Comparison of ENCODE assay signal across 15 mouse cellular contexts in genomic region chr1:151975418-151976379, GRCm38 (mm10).
A peak's percentile ranks its signal among the peaks of the same experiment; 100 is the strongest.
DNase-seq lines count a peak whose midpoint lies in the region; ATAC-seq and TF ChIP-seq lines count a peak whose summit lies in the region.
"Had no signal": no experiment of that assay in that cellular context is flagged by ENCODE, and none has a peak within 500 bp of the region (broad histone marks: within the 10 kb centered on the region; RNA-seq: fewer than 3 reads in every experiment).

No protein-coding gene starts in this region.

- ATAC-seq in heart, embryonic 16.5 days (replicated peaks; ENCODE audit: extremely low read depth, insufficient read depth, low FRiP score): 0 out of 2 replicates have a peak, but pooled peaks have one; percentile 30
- ATAC-seq in lung, embryonic 15.5 days (ENCODE audit: borderline replicate concordance, extremely low read depth, low FRiP score, low TSS enrichment): 0 out of 2 replicates have a peak, but pooled peaks have one; percentile 28
- ATAC-seq in kidney, embryonic 16.5 days (ENCODE audit: low FRiP score, low TSS enrichment): 0 out of 2 replicates have a peak, but pooled peaks have one; percentile 41

- H3K4me3 ChIP-seq in heart, embryonic 16.5 days (ENCODE audit: low read length): no peak overlapping the region
- H3K4me3 ChIP-seq in lung, embryonic 15.5 days: no peak overlapping the region
- no peak overlapping the region for H3K4me3 ChIP-seq in lung, adult 2 months (replicated peaks; ENCODE audit: extremely low read depth, low read depth, low read length)
- H3K4me3 ChIP-seq in kidney, embryonic 16.5 days (ENCODE audit: low read length): no peak overlapping the region
- H3K4me3 ChIP-seq: limb, embryonic 13.5 days; midbrain, embryonic 12.5 days; neural tube, embryonic 15.5 days had no signal

- TF ChIP-seq POLR2A in lung, adult 2 months (IDR thresholded peaks at IDR 0.05; ENCODE audit: borderline replicate concordance, extremely low read depth, low read depth, low read length): no peak

- no peaks in the 10 kb centered on the region for H3K27me3 ChIP-seq in heart, embryonic 16.5 days (ENCODE audit: control insufficient read depth, insufficient read depth, low read length)
- no peaks in the 10 kb centered on the region for H3K27me3 ChIP-seq in lung, embryonic 15.5 days
- no peaks in the 10 kb centered on the region for H3K27me3 ChIP-seq in kidney, embryonic 16.5 days (ENCODE audit: insufficient read depth, low read length)
- H3K27me3 ChIP-seq: limb, embryonic 13.5 days; midbrain, embryonic 12.5 days; neural tube, embryonic 15.5 days had no signal

- 0 out of 2 replicates have a peak overlapping the region, but pooled peaks have one; percentile 17 for H3K4me2 ChIP-seq in heart, embryonic 16.5 days (ENCODE audit: low read depth, low read length)
- H3K4me2 ChIP-seq in lung, embryonic 15.5 days: no peak overlapping the region
- H3K4me2 ChIP-seq in kidney, embryonic 16.5 days (replicated peaks; ENCODE audit: low read depth, low read length): no peak overlapping the region
- H3K4me2 ChIP-seq: limb, embryonic 13.5 days; midbrain, embryonic 12.5 days; neural tube, embryonic 15.5 days had no signal

- no peak for TF ChIP-seq CTCF in lung, adult 2 months (IDR thresholded peaks at IDR 0.05; ENCODE audit: insufficient read depth, low read length)

- H3K27ac ChIP-seq in heart, embryonic 16.5 days (ENCODE audit: low read length): peak overlapping the region; percentile 4; the same call in 1 of the 2 replicates
- 0 out of 2 replicates have a peak overlapping the region, but pooled peaks have one; percentile 2 for H3K27ac ChIP-seq in lung, embryonic 15.5 days
- H3K27ac ChIP-seq in kidney, embryonic 16.5 days (ENCODE audit: low read length): peak overlapping the region; percentile 36; the same call in 1 of the 2 replicates
- H3K27ac ChIP-seq: limb, embryonic 13.5 days; midbrain, embryonic 12.5 days; neural tube, embryonic 15.5 days had no signal

- no peaks in the 10 kb centered on the region for H3K9me3 ChIP-seq in heart, embryonic 16.5 days (replicated peaks; ENCODE audit: control insufficient read depth, low read length)
- no peaks in the 10 kb centered on the region for H3K9me3 ChIP-seq in lung, embryonic 15.5 days
- no peaks in the 10 kb centered on the region for H3K9me3 ChIP-seq in kidney, embryonic 16.5 days (ENCODE audit: low read length)
- H3K9me3 ChIP-seq: limb, embryonic 13.5 days; midbrain, embryonic 12.5 days; neural tube, embryonic 15.5 days had no signal

- 74% methylated on average over 17 of the region's 17 CpGs for WGBS in heart, embryonic 16.5 days
- 79% methylated on average over 17 of the region's 17 CpGs for WGBS in lung, embryonic 15.5 days
- WGBS in lung, adult 2 months: 76% methylated on average over 17 of the region's 17 CpGs
- 55% methylated on average over 17 of the region's 17 CpGs for WGBS in kidney, embryonic 16.5 days

- H3K36me3 ChIP-seq in heart, embryonic 16.5 days (ENCODE audit: control insufficient read depth, insufficient read depth): no peaks in the 10 kb centered on the region
- no peaks in the 10 kb centered on the region for H3K36me3 ChIP-seq in lung, embryonic 15.5 days
- no peaks in the 10 kb centered on the region for H3K36me3 ChIP-seq in kidney, embryonic 16.5 days (ENCODE audit: insufficient read depth, low read length)
- H3K36me3 ChIP-seq: midbrain, embryonic 12.5 days; neural tube, embryonic 15.5 days had no signal

- H3K9ac ChIP-seq in heart, embryonic 16.5 days (ENCODE audit: low read length): no peak overlapping the region
- no peak overlapping the region for H3K9ac ChIP-seq in lung, embryonic 15.5 days
- H3K9ac ChIP-seq in kidney, embryonic 16.5 days (replicated peaks; ENCODE audit: low read length): no peak overlapping the region
- H3K9ac ChIP-seq: limb, embryonic 13.5 days; midbrain, embryonic 12.5 days; neural tube, embryonic 15.5 days had no signal

- DNase-seq in adrenal gland, adult 2 months: peak; percentile 26
- no peak for DNase-seq in adrenal gland, adult 18-20 months (ENCODE audit: low spot score in 2 of 2)
- DNase-seq in heart, adult 11 months: no peak
- DNase-seq in lung, adult 2 months: no peak
- DNase-seq in frontal cortex, postnatal 14 days (ENCODE audit: low spot score in 2 of 2): no peak
- DNase-seq: cerebellum, postnatal 10 days; embryo, embryonic 11 days; retina, postnatal 1 day; thymus, postnatal 36 days had no signal

- peaks cover 30% of the 10 kb centered on the region for H3K4me1 ChIP-seq in heart, embryonic 16.5 days (ENCODE audit: control insufficient read depth, insufficient read depth, low read length)
- peaks cover 11% of the 10 kb centered on the region; the same call in 1 of the 2 replicates for H3K4me1 ChIP-seq in lung, embryonic 15.5 days
- peaks cover 2% of the 10 kb centered on the region for H3K4me1 ChIP-seq in lung, adult 2 months (ENCODE audit: control insufficient read depth, insufficient read depth, low read length)
- H3K4me1 ChIP-seq in kidney, embryonic 16.5 days (ENCODE audit: insufficient read depth, low read length): peaks cover 27% of the 10 kb centered on the region; the same call in 1 of the 2 replicates
